Mouse (Mus musculus) cerebellum, postnatal 10 days (tissue): ENCODE data around the gene Dut.

Experiments used
- DNase-seq, 2 experiments: peaks; one replicate each; pipeline ENCODE4 v3.0.0; 2021; ENCODE audit warnings: mixed read lengths in 2 of 2

Gene Dut

GRCm38 (mm10) chr2:125305671-125306070 is 58.7 kb downstream of the Dut start:
- DNase-seq, result no peak
